Comparison of ENCODE assay signal across 17 mouse cellular contexts in the genomic region with DNA sequence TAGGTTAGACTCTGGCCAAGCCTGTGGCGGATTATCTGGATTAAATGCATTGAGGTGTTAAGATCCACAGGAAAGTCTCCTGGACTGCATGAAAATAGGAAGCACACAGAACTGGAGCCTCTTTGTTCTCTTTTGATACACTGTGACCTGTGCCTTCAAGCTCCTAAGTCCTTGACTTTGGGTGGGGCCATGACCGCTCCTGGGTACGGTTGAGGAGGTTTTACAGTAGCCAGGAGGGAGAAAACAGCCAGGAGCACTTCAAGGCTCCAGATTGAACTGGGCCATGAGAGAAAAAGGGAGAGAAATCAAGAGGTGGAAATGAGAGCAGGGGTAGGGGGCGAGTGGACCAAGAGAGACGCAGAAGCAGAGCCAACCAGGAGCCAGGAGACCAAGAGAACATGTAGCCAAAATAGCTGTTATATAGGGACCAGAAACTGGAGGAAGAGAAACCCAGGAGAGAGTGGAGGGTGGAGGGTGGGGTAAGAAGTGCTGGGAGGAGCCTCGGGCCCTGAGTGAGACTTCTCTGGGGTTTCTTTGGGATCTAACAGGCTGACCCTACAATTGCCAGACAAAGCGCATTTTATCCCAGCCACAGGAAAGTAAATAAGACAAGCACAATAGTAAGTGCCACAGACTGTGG. TPM values are rescaled to one million over a fixed set of nuclear protein-coding genes. Genes with fewer than 3 reads are reported as not detected.
DNase-seq lines count a peak whose midpoint lies in the region; ATAC-seq and TF ChIP-seq lines count a peak whose summit lies in the region.
"Had no signal": no experiment of that assay in that cellular context is flagged by ENCODE, and none has a peak within 500 bp of the region (broad histone marks: within the 10 kb centered on the region; RNA-seq: fewer than 3 reads in every experiment).

No protein-coding gene starts in this region.

- H3K4me1 ChIP-seq in E14TG2a.4 (replicated peaks; ENCODE audit: low read depth, low read length), result peaks cover 59% of the 10 kb centered on the region
- no peaks in the 10 kb centered on the region for H3K4me1 ChIP-seq in forebrain, embryonic 11.5 days (replicated peaks; ENCODE audit: control insufficient read depth, insufficient read depth, low read length)

- H3K4me2 ChIP-seq in forebrain, embryonic 11.5 days (ENCODE audit: low read depth, low read length, severe bottlenecking), result no peak overlapping the region

- no peaks in the 10 kb centered on the region for H3K79me2 ChIP-seq in macrophage (ENCODE audit: inconsistent target)

- H3K9me3 ChIP-seq in E14TG2a.4 (ENCODE audit: low read length), result no peaks in the 10 kb centered on the region
- H3K9me3 ChIP-seq in forebrain, embryonic 11.5 days (ENCODE audit: control insufficient read depth, low read length), result no peaks in the 10 kb centered on the region
- H3K9me3 ChIP-seq: hindbrain, embryonic 10.5 days had no signal

- H3K9ac ChIP-seq in forebrain, embryonic 11.5 days (ENCODE audit: low read length), result no peak overlapping the region
- H3K9ac ChIP-seq: liver, embryonic 14.5 days had no signal

- H3K27ac ChIP-seq in layer of hippocampus, adult 2 months, result peak overlapping the region; percentile 32
- H3K27ac ChIP-seq in macrophage, result peak overlapping the region; percentile 13; the same call in 1 of the 2 replicates
- no peak overlapping the region for H3K27ac ChIP-seq in forebrain, embryonic 11.5 days (ENCODE audit: low read depth, low read length)
- H3K27ac ChIP-seq: gastrocnemius, adult 2 months; heart, adult 2 months; hindbrain, embryonic 10.5 days; liver, embryonic 14.5 days had no signal

- H3K36me3 ChIP-seq in E14TG2a.4 (ENCODE audit: insufficient read depth, low read length) (no peaks in the 10 kb centered on the region), macrophage (ENCODE audit: inconsistent target) (no peaks in the 10 kb centered on the region)
- H3K36me3 ChIP-seq in forebrain, embryonic 11.5 days (ENCODE audit: control insufficient read depth, insufficient read depth, low read length), result no peaks in the 10 kb centered on the region
- H3K36me3 ChIP-seq: hindbrain, embryonic 10.5 days had no signal

- DNase-seq in layer of hippocampus, adult 2 months (ENCODE audit: low spot score in 2 of 2), result no peak
- no peak for DNase-seq in layer of hippocampus, postnatal 25 days (ENCODE audit: extremely low spot score in 1 of 2, low spot score in 1 of 2)
- DNase-seq in R1 (ENCODE audit: low read depth, low spot score) (peak; percentile 90), MN1 (ENCODE audit: low spot score) (no peak)
- no peak for DNase-seq in Muller cell, postnatal 12 days (ENCODE audit: inconsistent ontology term)
- DNase-seq in forebrain, embryonic 11.5 days (ENCODE audit: low spot score), result no peak
- DNase-seq: adrenal gland, postnatal 10 days; cerebellum, adult 18-20 months; gastrocnemius, adult 2 months; midbrain, embryonic 14.5 days had no signal

- H3K27me3 ChIP-seq in E14TG2a.4 (ENCODE audit: insufficient read depth, low read length), result no peaks in the 10 kb centered on the region
- no peaks in the 10 kb centered on the region for H3K27me3 ChIP-seq in forebrain, embryonic 11.5 days (ENCODE audit: control insufficient read depth, insufficient read depth, low read length)

- no peak overlapping the region for H3K4me3 ChIP-seq in layer of hippocampus, adult 2 months
- peak overlapping the region; percentile 58 for H3K4me3 ChIP-seq in E14TG2a.4 (replicated peaks; ENCODE audit: low read length)
- no peak overlapping the region for H3K4me3 ChIP-seq in macrophage (ENCODE audit: inconsistent target)
- H3K4me3 ChIP-seq in forebrain, embryonic 11.5 days (ENCODE audit: low read depth, low read length), result no peak overlapping the region
- H3K4me3 ChIP-seq: erythroblast, embryonic 14.5 days; gastrocnemius, adult 2 months; heart, adult 2 months; hindbrain, embryonic 10.5 days had no signal

- no peak for TF ChIP-seq CTCF in layer of hippocampus, adult 2 months (conservative IDR thresholded peaks at IDR 0.05)
- TF ChIP-seq CTCF in E14TG2a.4 (conservative IDR thresholded peaks at IDR 0.05; ENCODE audit: low read length), result no peak

- no peak for ATAC-seq in forebrain, embryonic 11.5 days (replicated peaks; ENCODE audit: low FRiP score)
- ATAC-seq: forebrain, embryonic 16.5 days had no signal

- 59% methylated on average over 7 of the region's 7 CpGs for WGBS in macrophage (ENCODE audit: missing documents)
- WGBS in forebrain, embryonic 11.5 days, result 84% methylated on average over 7 of the region's 7 CpGs

RNA-seq across cellular contexts. Expression of gene Hexb, which starts 9.4 kb away (rescaled TPM):
- 100 to 1,000 TPM; 118 to 124 TPM for total RNA-seq in layer of hippocampus, adult 2 months (2021)
- total RNA-seq in layer of hippocampus, postnatal 25 days (2021), result 100 to 1,000 TPM; 122 to 135 TPM
- 10 to 100 TPM in 16 of 26 experiments, 1 to 10 TPM in 10; 4.6 to 48.1 (median 14.8) TPM for total RNA-seq in macrophage (2018; cell fraction: chromatin; rRNA removed)
- total RNA-seq in macrophage (2018; cell fraction: cytosol; rRNA removed), result 100 to 1,000 TPM in 24 of 26 experiments, 10 to 100 TPM in 2; 93.2 to 216 (median 132) TPM
- total RNA-seq in macrophage (2018; cell fraction: nucleus; rRNA removed), result 100 to 1,000 TPM in 20 of 26 experiments, 10 to 100 TPM in 6; 27.6 to 165 (median 120) TPM
- polyA plus RNA-seq in macrophage (2018), result 132 to 213 TPM (median 194 TPM) in 3 replicates
- polyA plus RNA-seq in forebrain, embryonic 11.5 days (2014; fragmentation: Nextera tagmentation; extraction: Ambion mirVana), result 20.3 and 22.2 TPM in 2 replicates

RNA-seq across cellular contexts. Expression of gene Enc1, which starts 33.3 kb away (rescaled TPM):
- total RNA-seq in layer of hippocampus, adult 2 months (2021), result 100 to 1,000 TPM; 744 to 746 TPM
- total RNA-seq in layer of hippocampus, postnatal 25 days (2021), result 100 to 1,000 TPM; 670 to 691 TPM
- 10 to 100 TPM in 2 of 26 experiments, 1 to 10 TPM in 21, under 1 TPM in 3; 0.89 to 12.9 (median 2.6) TPM for total RNA-seq in macrophage (2018; cell fraction: chromatin; rRNA removed)
- total RNA-seq in macrophage (2018; cell fraction: cytosol; rRNA removed), result 10 to 100 TPM in 12 of 26 experiments, 1 to 10 TPM in 14; 2.9 to 22.2 (median 7.3) TPM
- 10 to 100 TPM in 7 of 26 experiments, 1 to 10 TPM in 19; 3.0 to 22.6 (median 7.3) TPM for total RNA-seq in macrophage (2018; cell fraction: nucleus; rRNA removed)
- polyA plus RNA-seq in macrophage (2018), result 8.5 to 16.0 TPM (median 15.6 TPM) in 3 replicates
- polyA plus RNA-seq in forebrain, embryonic 11.5 days (2014; fragmentation: Nextera tagmentation; extraction: Ambion mirVana), result 17.9 and 20.8 TPM in 2 replicates
